Mouse (Mus musculus): ENCODE measurements around the gene Rem2. TPM values are rescaled to one million over a fixed set of nuclear protein-coding genes. Genes with fewer than 3 reads are reported as not detected.

The Rem2 gene
- not detected for total RNA-seq (2021)
- long read RNA-seq, experiment 1: 0 reads
- long read RNA-seq, experiment 2: 0 reads

- intact Hi-C loops (cut with DNase I): no loop called here
- no peak for DNase-seq
Observed at GRCm38 (mm10) chr14:54475941-54476844, at the start of gene Rem2. TSS of gene Rem2 (plus strand) at chr14:54476100.

DNA sequence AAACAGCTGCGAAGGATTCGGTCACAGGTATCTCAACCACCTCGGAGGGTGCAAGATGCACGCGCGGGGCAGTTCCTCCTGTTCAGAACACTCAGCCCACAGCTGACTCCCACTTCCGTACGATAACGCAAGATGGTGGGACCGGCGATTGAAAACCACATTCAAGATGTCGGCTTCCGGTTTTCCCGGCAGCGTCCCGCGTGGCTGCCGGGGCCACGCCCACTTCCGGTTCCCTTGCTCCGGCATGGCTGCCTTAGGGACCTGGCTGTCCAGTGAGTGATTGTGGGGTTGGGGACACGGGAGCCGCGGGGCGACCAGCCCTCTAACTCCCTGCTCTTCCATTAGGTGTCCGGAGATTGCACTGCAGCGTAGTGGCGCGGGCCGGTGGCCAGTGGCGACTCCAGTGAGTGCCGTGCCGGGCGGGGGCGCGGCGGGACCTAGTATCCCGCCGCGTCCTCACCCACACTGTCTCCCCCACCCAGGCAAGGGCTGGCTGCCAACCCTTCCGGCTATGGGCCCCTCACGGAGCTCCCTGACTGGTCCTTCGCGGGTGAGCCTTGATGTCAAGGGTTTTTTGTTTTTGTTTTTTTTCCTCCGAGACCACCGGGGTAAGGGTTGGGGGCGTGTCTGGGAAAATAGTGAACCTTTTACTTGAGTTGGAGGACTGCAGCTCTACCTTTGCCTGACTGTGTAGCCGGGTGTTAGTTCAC is 49.1 kb upstream of the Rem2 start, which contains the start of gene Mrpl52:
Gene Mrpl52 (plus strand): TSS at position 221 of the 710 bp plus-strand sequence.
- DNase-seq: peak; percentile 85 to 87
- intact Hi-C loops (cut with DNase I): no loop called here

GRCm38 (mm10) chr14:54427696-54428095 is 48.2 kb upstream of the Rem2 start:
- intact Hi-C loops (cut with DNase I): no loop called here
- no peak for DNase-seq

GRCm38 (mm10) chr14:54428421-54428820 is 47.5 kb upstream of the Rem2 start:
- no peak for DNase-seq
- intact Hi-C loops (cut with DNase I): no loop called here

- intact Hi-C loops (cut with DNase I): no loop called here
- DNase-seq: no peak
Observed at GRCm38 (mm10) chr14:54429332-54430093, 46.4 kb upstream of the Rem2 start.

DNA sequence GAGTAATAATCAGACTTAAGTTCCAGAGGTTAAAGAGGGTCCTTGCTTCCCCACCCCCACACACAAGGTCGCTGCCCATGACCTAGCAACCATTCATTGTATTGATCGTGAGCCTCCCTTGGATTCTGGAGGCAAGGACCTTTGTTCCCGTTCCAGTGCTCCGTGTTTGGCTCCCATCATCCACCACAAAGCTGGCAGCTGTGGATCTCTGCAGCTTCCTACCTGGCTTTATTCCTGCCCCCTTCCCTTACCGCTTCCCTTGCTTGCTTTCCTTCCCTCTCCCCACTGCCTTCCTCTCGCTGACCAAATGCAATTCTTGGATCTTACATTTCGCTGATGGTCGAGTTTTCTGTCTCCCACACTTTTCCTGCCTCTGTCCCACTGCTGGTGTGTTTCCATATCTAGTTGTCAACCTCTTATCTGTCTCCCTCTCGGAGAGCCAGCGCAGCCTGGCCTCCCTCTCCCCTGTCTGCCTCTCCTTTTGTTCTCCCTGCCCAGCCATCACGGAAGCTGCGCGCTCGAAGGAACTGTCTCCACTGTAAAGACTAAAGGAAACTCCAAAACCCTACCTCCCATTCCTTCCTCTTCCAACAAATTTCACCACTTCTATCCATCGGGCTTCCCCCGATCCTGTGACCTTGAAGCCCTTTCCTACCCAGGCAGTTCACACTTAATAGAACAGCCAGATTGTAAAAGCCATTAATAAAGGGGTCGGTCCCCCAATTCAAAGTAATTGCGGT is 45.3 kb upstream of the Rem2 start:
- no peak for DNase-seq
- intact Hi-C loops (cut with DNase I): no loop called here

GRCm38 (mm10) chr14:54431334-54432077 is 44.4 kb upstream of the Rem2 start, which contains the start of gene Mmp14:
TSS of gene Mmp14 (plus strand) at chr14:54431612.
- intact Hi-C loops (cut with DNase I): no loop called here
- peak; percentile 49 to 71 for DNase-seq

- intact Hi-C loops (cut with DNase I): no loop called here
- no peak for DNase-seq
Observed at GRCm38 (mm10) chr14:54432078-54432836, 43.6 kb upstream of the Rem2 start.

- no peak for DNase-seq
- intact Hi-C loops (cut with DNase I): no loop called here
Observed at GRCm38 (mm10) chr14:54432837-54433830, 42.8 kb upstream of the Rem2 start.

- DNase-seq: no peak
- intact Hi-C loops (cut with DNase I): no loop called here
Observed at GRCm38 (mm10) chr14:54433941-54434531, 41.9 kb upstream of the Rem2 start.

DNA sequence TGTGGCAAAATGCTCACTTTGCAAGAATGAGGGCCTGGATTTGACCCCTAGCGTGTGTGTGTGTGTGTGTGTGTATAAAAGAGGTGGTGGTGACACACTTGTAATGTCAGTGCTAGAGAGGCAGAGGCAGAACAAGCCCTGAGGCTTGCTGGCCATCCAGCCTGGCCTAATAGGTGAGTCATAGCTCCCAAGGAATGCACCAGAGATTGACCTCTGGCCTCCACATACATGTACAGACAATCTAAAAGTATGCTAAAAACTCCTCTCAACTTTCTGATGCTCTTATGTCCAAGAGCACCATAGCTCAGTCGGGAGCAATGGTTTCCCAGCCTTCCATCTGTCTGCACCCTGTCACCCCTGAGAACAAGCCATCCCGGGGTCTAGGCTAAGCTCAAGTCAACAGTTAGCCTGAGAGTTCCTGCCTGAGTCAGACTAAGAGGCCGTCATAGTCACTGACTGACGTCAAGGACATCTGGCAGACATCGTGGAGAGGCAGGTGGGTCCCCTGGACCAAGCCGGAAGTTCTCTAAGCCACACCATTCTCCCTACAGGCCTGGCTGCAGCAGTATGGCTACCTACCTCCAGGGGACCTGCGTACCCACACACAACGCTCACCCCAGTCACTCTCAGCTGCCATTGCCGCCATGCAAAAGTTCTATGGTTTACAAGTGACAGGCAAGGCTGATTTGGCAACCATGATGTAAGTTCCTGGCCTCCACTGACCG is 40.5 kb upstream of the Rem2 start:
- intact Hi-C loops (cut with DNase I): no loop called here
- DNase-seq: no peak

DNA sequence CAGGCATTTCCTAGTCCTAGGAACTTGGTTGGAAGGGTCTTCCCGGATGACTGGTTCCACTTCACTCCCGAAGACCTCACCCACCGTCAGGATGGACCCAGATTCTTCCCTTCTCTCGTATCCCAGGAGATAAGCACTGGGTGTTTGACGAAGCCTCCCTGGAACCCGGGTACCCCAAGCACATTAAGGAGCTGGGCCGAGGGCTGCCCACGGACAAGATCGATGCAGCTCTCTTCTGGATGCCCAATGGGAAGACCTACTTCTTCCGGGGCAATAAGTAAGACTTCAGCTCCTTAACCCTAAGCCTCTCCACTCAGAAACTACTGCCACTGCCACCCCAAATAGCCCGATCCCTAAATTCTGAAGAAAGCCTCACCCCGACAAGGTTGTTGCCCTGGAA is 36.7 kb upstream of the Rem2 start:
- intact Hi-C loops (cut with DNase I): no loop called here
- DNase-seq: no peak

GRCm38 (mm10) chr14:54439610-54440009 is 36.3 kb upstream of the Rem2 start:
- intact Hi-C loops (cut with DNase I): no loop called here
- DNase-seq: no peak

DNA sequence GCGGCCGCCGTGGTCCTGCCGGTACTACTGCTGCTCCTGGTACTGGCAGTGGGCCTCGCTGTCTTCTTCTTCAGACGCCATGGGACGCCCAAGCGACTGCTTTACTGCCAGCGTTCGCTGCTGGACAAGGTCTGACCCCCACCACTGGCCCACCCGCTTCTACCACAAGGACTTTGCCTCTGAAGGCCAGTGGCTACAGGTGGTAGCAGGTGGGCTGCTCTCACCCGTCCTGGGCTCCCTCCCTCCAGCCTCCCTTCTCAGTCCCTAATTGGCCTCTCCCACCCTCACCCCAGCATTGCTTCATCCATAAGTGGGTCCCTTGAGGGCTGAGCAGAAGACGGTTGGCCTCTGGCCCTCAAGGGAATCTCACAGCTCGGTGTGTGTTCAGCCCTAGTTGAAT is 35.4 kb upstream of the Rem2 start:
- intact Hi-C loops (cut with DNase I): no loop called here

DNA sequence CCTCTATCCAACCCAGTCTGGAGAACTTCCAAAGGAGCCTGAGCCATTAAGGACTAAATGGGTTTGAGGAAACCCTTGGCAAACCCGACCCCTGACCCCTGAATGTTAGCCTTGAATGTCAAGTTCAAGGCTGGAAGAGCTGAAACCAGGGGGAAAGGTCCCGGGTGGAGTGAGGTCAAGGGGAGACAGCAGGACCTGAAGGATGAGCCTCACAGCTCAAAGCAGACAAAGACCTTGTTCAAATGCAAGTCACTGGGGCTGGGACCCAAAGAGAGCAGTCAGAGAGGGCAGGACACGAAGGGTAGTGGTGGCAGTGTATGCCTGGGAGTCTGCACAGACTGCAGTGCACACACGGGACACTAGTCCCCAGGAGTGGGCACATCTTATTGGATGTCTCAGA is 34.5 kb upstream of the Rem2 start:
- DNase-seq: no peak
- intact Hi-C loops (cut with DNase I): no loop called here

More for the DNA sequence above, 35.4 kb upstream of the Rem2 start:
- DNase-seq: no peak

GRCm38 (mm10) chr14:54442548-54442947 is 33.4 kb upstream of the Rem2 start:
- intact Hi-C loops (cut with DNase I): no loop called here
- no peak for DNase-seq
